Mouse (Mus musculus) cerebellum, adult (tissue): ENCODE data around the gene Rnf113a2.
A peak's percentile ranks its signal among the peaks of the same experiment; 100 is the strongest.

Source experiments
- ATAC-seq: cut with Nextera tagmentation; 2 replicates; pipeline ENCODE4 v1.9.2; 2017; ENCODE audit warnings: mild to moderate bottlenecking, moderate library complexity, mixed read lengths; ENCODE audit not compliant: insufficient number of reproducible peaks, low FRiP score, low TSS enrichment

The Rnf113a2 gene

DNA sequence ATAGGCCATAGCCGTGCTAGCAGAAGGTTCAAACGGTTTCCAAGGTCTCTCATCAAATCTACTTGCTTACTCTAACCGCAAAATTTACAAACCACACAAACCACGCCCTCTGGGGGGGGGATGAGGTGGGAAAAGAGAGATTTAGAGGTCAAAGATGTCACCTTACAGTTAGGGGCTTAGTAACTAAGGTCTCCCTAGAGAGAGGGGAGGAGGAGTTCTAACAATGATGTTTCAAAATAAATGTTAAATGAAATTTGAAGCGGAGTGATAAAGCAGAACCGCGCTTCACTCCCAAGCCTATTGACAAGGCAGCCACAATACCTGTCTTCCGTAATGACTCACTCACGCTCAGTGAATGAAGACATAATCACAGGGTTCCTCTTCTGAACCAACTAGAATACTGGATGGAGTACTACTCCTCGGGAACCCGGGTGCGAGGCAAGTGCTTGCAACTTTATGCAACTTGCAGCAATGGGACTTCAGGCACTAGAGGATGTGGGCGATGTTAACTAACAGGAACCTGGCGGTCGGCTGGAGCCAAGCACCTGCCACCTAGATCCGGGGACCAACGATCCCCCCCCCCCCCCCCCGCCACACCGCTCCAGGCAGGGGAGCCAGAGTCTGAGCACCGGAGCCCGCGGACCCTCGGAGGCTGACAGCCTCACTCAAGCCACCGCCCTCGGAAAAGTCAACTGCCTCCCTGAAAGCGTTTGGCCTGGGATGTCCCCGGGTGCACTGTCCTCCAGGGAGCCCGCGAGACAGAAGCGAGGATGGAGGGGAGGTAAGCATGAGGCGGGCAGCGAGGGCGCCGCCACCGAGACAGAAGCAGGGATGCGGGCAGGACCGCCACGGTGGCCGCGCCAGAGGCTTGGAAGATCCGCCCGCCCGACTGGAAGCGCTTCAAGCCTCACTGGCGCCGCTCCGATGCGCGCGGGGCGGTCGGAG, 8.8 kb upstream of the Rnf113a2 start:
- ATAC-seq = peak; percentile 64

DNA sequence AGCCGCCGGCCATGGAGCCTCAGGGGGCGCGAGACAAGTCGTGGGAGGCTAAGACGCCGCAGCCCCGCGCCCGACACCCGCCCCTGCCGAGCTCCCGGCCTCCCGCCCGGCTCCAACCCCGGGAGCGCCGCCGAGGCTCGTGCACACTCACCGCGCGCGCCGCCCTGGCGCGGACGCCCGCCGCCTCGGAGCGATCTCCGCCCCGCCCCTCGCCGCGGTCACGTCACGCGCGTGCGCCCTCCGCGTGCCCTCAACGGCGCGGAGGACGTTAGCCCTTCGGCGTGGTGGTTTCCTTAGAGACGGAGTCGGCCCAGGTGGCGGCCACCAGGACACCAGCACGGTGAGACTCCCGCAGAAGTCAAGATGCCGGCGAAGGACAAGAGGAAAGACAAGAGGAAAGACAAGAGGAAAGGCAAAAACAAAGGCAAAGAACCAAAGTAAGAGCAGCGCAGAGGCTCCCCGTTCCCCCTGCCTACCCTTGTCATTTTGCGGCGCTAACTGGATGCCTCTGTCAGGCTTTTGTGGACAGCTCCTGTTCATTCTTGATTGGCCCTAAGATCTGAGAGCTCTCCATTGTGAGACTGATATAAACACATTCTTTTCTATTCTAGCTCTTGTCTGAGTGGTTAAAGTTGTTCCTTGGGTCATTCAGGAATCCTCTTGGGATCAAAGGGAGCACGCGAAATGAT, 8.0 kb upstream of the Rnf113a2 start, which contains the start of the genes Entpd5 and Bbof1:
TSS of gene Entpd5 (minus strand) at position 211 of the 689 bp plus-strand sequence.
TSS of gene Bbof1 (plus strand) at position 253 of the 689 bp plus-strand sequence.
- ATAC-seq = peak; percentile 92

- ATAC-seq = no peak
Observed at GRCm38 (mm10) chr12:84417605-84417922, 568 bp downstream of the Rnf113a2 start.

GRCm38 (mm10) chr12:84423990-84424389, 7.0 kb downstream of the Rnf113a2 start:
- no peak for ATAC-seq

DNA sequence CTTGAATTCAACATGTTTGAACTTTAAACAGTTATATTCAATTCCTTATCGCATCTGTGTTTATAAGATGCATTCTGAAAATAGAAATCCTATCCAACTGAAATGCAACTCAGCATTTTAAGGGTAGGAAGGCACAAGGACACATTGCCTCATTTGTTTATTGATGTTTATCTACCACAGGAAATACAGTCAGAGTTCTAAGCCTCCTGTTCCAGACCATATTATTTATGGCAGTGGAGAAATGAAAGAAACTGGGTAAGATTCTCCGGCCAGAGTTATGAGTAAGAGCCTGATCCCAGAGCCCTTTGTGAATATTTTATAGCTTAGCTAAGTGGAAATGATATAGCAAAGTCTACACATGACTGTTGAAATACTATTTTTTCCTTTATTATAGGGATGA, 12.8 kb downstream of the Rnf113a2 start:
- ATAC-seq = no peak

DNA sequence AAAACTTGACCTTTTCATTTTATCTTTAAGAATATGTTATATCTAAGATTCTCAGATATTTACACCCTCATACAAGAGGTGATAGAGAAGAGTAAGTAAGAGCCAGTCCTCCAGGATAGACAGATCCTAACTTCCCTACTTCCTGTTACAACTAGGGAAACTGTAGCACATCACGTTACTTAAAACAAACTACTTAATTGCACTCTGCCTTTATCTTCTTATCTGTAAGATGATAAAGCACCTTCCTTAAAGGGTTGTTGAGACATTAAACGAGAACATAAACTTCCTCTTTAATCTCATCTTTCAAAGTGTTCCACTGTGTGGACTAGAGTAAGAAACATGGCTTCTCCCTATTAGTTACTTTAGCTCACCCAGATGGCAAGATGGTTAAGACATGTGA, 21.7 kb downstream of the Rnf113a2 start:
- ATAC-seq = no peak

GRCm38 (mm10) chr12:84442526-84442925, 25.5 kb downstream of the Rnf113a2 start:
- ATAC-seq = no peak

DNA sequence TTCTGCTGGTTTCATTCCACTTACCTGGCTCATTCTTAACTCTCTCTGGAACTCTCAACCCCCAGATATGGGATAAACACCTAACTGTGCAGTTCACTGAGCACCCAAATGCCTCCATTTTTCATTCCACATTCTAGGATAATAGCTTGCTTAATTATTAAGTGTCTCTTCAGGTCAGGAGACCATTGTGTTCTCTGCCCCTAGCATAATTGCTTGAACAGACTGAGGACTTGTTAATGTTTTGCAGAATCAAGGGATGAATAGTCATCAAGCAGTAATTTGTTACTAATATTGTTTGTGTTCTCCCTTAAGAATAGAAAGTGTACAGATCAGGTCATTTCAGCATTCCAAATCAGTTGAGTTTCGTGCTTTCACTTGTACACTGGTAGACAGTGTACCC, 30.4 kb downstream of the Rnf113a2 start:
- ATAC-seq = no peak

- ATAC-seq = no peak
Observed at GRCm38 (mm10) chr12:84448181-84448580, 31.2 kb downstream of the Rnf113a2 start.

DNA sequence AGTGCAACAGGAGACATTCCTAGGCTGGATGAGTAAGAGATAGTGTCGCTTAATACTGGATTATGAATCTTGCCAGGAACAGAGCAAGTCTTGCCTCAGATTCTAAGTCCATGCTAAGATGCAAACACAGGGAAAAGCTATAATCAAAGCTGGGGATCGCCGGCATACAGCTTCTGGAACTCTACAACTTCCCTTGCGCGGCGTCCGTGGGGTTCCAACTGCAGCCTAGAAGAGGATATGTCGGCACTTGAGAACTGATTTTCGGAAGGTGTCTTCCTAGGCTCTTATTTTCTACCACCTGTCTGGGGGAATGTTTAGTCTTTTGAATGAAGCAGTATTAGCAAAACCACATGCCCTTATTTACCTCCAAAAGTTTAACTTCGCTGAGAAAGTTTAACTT, 32.9 kb downstream of the Rnf113a2 start:
- ATAC-seq = no peak

DNA sequence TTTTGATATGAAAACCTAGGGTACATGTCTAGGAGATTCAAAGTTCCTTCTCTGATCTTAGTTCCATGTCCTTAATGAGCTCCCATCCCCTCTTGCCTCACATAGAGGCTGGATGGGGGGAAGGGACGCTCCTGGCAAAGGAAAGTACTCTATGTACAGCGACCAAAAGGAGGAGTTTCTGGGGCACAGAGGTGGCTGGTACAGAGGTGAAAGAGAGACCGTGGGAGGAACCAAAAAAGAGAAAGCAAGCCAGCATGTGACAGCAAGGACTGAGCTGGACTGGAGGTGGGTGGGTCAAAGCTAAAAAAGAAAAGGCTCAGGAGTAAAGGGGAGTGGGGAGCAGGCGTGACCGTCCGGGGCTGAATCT, 33.3 kb downstream of the Rnf113a2 start:
- ATAC-seq = 0 out of 2 replicates have a peak, but pooled peaks have one; percentile 6

- peak; percentile 95 for ATAC-seq
Observed at GRCm38 (mm10) chr12:84450718-84451646, 34.0 kb downstream of the Rnf113a2 start, which contains the start of the genes Aldh6a1 and Lin52. Gene Aldh6a1 (minus strand): TSS chr12:84451004. Gene Lin52 (plus strand): TSS chr12:84451422.

GRCm38 (mm10) chr12:84451801-84452200, 34.8 kb downstream of the Rnf113a2 start:
- no peak for ATAC-seq

DNA sequence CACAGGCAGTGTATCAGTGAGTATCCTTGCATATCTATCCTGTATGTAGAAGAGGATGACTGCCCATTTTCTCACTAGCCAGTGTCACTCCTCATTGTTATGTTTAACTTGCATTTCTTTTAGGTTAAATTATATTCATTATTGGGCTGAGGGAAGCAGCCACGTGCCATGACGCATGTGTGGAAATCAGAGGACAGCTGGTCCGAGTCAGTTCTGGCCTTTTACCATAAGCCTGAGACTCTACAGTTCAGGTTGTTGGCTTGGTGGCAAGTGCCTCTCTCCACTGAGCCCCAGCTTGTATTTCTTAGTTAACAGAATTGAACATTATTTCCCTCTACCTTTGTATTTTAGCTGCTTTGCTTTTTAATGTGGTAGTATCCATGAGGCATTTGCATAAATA, 39.9 kb downstream of the Rnf113a2 start:
- ATAC-seq = no peak

- no peak for ATAC-seq
Observed at GRCm38 (mm10) chr12:84459845-84460244, 42.8 kb downstream of the Rnf113a2 start.

- no peak for ATAC-seq
Observed at GRCm38 (mm10) chr12:84461416-84461815, 44.4 kb downstream of the Rnf113a2 start.

GRCm38 (mm10) chr12:84462856-84463255, 45.9 kb downstream of the Rnf113a2 start:
- ATAC-seq = no peak
